Mouse (Mus musculus) neural tube, embryonic 13.5 days (tissue): ENCODE results near the gene Fam136a. TPM values are rescaled to one million over a fixed set of nuclear protein-coding genes. Genes with fewer than 3 reads are reported as not detected.
A peak's percentile ranks its signal among the peaks of the same experiment; 100 is the strongest.
"Not testable (repeated sequence)": the region's sequence is repeated elsewhere in the genome, so short reads cannot be mapped to it uniquely, and the experiment has no call there.

Experiments used
- ATAC-seq: fragments of 200-750 bp; cut with Nextera tagmentation; 2 replicates; pipeline ENCODE4 v1.8.0; 2017; ENCODE audit warnings: low read depth, mild to moderate bottlenecking, moderate TSS enrichment, moderate library complexity
- H3K27ac ChIP-seq: fragments of 300-500 bp; sonication (generic); replicated peaks from 2 replicates; pipeline ENCODE4 v1.5.1; 2015; ENCODE audit warnings: moderate library complexity, mild to moderate bottlenecking, inconsistent platforms
- H3K27me3 ChIP-seq: fragments of 300-500 bp; sonication (generic); 2 replicates; pipeline ENCODE4 v1.6.1; 2015; ENCODE audit warnings: mild to moderate bottlenecking, inconsistent platforms
- H3K36me3 ChIP-seq: fragments of 300-500 bp; sonication (generic); 2 replicates; pipeline ENCODE4 v1.6.1; 2015; ENCODE audit warnings: mild to moderate bottlenecking, inconsistent platforms
- H3K4me1 ChIP-seq: fragments of 300-500 bp; sonication (generic); replicated peaks from 2 replicates; pipeline ENCODE4 v1.6.1; 2015; ENCODE audit warnings: inconsistent platforms
- H3K4me2 ChIP-seq: fragments of 300-500 bp; sonication (generic); 2 replicates; pipeline ENCODE4 v1.6.1; 2015; ENCODE audit warnings: inconsistent platforms, mild to moderate bottlenecking, moderate library complexity
- H3K4me3 ChIP-seq: fragments of 300-500 bp; sonication (generic); 2 replicates; pipeline ENCODE4 v1.5.1; 2015; ENCODE audit warnings: mild to moderate bottlenecking, inconsistent platforms
- H3K9ac ChIP-seq: fragments of 300-500 bp; sonication (generic); 2 replicates; pipeline ENCODE4 v1.6.1; 2015; ENCODE audit warnings: moderate library complexity, mild to moderate bottlenecking, inconsistent platforms
- H3K9me3 ChIP-seq: fragments of 300-500 bp; sonication (generic); 2 replicates; pipeline ENCODE4 v1.6.1; 2016; ENCODE audit warnings: inconsistent platforms
- WGBS: fragments of 180-500 bp; shearing (Covaris S2); methylation state at CpG from one replicate; pipeline ENCODE4 v1.1.7; 2015; 5-methylcytosine and 5-hydroxymethylcytosine counted together
- polyA plus RNA-seq: library from polyadenylated mRNA; unstranded; fragments of >200 nt; fragmentation: Nextera tagmentation; extraction: Ambion mirVana; gene quantifications from 2 replicates; pipeline ENCODE4 v1.2.1, GENCODE M21; 2015

Fam136a gene
- polyA plus RNA-seq, 1 experiment from 2014 or later = 113 TPM

DNA sequence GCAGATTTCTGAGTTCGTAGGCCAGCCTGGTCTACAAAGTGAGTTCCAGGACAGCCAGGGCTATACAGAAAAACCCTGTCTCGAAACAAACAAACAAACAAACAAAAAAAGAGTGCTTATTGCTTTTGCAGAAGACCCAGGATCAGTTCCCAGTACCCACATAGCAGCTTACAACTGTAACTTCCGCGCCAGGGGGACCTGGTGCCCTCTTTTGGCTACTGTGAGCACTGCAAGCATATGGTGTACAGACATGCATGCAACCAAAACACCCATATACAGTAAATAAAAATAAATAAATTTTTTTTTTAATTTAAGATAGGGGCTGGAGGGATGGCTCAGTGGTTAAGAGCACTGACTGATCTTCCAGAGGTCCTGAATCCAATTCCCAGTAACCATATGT lies 29.1 kb upstream of the Fam136a start:
- not testable (repeated sequence) for H3K4me3 ChIP-seq, ATAC-seq, H3K36me3 ChIP-seq, H3K9me3 ChIP-seq, H3K27me3 ChIP-seq, H3K4me2 ChIP-seq, H3K4me1 ChIP-seq, H3K27ac ChIP-seq, H3K9ac ChIP-seq
- 85% methylated on average over 4 of the region's 4 CpGs for WGBS

DNA sequence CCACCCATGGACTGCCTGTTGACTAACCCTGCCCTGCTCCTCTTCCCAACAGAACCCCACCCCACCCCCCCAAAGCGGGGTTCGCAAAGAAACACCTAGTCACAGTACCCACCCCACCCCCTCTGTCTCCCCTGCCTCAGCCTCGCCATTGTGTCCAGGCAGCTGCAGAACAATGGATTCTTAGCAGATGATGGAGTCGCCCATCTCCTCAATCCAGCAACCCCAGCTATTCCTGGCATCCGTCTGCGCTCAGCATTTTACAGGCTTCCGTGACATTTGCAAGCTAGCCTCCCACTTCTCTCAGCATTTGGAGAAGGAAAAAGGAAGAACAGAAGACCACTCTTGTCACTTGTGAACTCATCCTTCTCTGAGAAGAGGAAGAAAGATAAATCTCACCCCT lies 21.8 kb upstream of the Fam136a start:
- Histone ChIP-seq H3K27ac (0 out of 2 replicates have a peak overlapping the region, but pooled peaks have one; percentile 9), H3K4me3 (peak overlapping the region; percentile 8; the same call in 1 of the 2 replicates)
- WGBS = 9% methylated on average over 7 of the region's 7 CpGs

DNA sequence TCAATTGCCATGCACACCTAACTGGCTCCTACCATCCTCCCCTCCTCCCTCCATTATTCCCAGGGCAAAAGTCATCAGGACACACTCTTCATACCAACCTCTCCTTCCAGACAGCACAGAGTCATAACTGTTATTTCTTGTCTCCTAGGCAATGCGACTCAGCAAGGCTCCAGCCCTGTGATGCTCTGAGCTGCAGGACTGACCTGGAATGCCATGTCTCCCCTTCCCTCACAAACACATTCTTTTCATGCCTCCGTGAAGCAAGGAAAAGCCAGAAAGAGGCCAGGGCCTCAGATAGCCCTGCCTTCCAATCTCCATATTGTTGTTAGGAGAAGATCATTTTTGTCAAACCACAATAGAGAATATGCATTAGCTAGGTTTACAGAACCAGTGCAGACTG lies 19.4 kb upstream of the Fam136a start:
- H3K9ac ChIP-seq = no peak overlapping the region
- H3K36me3 ChIP-seq = no peaks in the 10 kb centered on the region
- H3K4me3 ChIP-seq = no peak overlapping the region
- ATAC-seq = no peak
- 76% methylated on average over 2 of the region's 2 CpGs for WGBS
- H3K4me2 ChIP-seq = no peak overlapping the region
- no peaks in the 10 kb centered on the region for H3K9me3 ChIP-seq
- H3K27ac ChIP-seq = no peak overlapping the region
- H3K4me1 ChIP-seq = peaks cover 9% of the 10 kb centered on the region; the same call in 1 of the 2 replicates
- no peaks in the 10 kb centered on the region for H3K27me3 ChIP-seq

More for the DNA sequence above, 21.8 kb upstream of the Fam136a start:
- no peak for ATAC-seq
- Histone ChIP-seq H3K9ac (0 out of 2 replicates have a peak overlapping the region, but pooled peaks have one; percentile 2), H3K4me2 (peak overlapping the region; percentile 40), H3K4me1 (peaks cover 9% of the 10 kb centered on the region; the same call in 1 of the 2 replicates), H3K36me3 (no peaks in the 10 kb centered on the region), H3K9me3 (no peaks in the 10 kb centered on the region), H3K27me3 (no peaks in the 10 kb centered on the region)

DNA sequence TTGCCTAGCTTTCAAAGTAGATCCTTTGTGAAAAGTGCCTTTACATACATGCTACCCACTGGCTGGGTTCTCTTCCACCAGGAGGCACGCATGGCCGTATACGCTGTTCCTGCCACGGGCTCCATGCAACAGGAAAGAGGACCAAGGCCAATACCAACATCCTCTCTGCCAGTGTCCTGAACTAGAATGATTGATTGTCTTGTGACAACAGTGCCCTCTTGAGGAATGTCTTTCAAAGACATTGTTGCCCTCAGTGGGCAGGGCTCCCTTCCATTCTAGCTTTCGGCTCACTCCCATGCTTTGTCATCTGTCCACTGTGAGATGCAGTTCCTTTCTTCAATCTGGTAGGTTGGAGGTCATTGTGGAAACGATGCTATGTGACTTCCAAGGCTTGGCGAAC lies 16.2 kb upstream of the Fam136a start:
- 59% methylated on average over 7 of the region's 7 CpGs for WGBS
- no peaks in the 10 kb centered on the region for H3K36me3 ChIP-seq
- H3K27ac ChIP-seq = no peak overlapping the region
- H3K4me3 ChIP-seq = no peak overlapping the region
- H3K4me1 ChIP-seq = 0 out of 2 replicates have a peak, but pooled peaks cover 1% of the 10 kb centered on the region
- H3K4me2 ChIP-seq = no peak overlapping the region
- H3K9me3 ChIP-seq = no peaks in the 10 kb centered on the region
- ATAC-seq = no peak
- no peaks in the 10 kb centered on the region for H3K27me3 ChIP-seq
- no peak overlapping the region for H3K9ac ChIP-seq

DNA sequence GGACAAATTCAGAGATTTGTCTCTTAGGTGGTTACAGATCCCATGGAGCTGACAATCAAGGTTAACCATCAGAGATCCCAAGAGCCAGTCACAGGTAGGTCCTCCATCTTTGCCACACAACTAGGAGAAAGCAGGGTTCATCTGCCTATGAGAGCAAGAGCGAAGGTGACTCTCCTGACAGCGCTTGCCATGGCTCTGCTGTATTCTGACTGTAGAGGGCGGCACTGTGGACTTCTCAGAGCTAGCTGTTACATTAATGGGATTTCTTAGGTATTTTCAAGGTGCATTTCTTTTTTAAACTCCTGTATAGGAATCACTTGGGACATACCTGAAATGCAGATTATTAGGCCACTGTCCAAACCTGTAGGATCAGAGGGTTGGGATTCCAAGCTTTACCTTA lies 10.5 kb upstream of the Fam136a start:
- Histone ChIP-seq H3K36me3 (no peaks in the 10 kb centered on the region), H3K4me2 (no peak overlapping the region), H3K4me3 (no peak overlapping the region), H3K27ac (no peak overlapping the region), H3K9me3 (no peaks in the 10 kb centered on the region), H3K4me1 (no peaks in the 10 kb centered on the region), H3K9ac (no peak overlapping the region), H3K27me3 (no peaks in the 10 kb centered on the region)
- 55% methylated on average over 3 of the region's 3 CpGs for WGBS
- ATAC-seq = no peak

DNA sequence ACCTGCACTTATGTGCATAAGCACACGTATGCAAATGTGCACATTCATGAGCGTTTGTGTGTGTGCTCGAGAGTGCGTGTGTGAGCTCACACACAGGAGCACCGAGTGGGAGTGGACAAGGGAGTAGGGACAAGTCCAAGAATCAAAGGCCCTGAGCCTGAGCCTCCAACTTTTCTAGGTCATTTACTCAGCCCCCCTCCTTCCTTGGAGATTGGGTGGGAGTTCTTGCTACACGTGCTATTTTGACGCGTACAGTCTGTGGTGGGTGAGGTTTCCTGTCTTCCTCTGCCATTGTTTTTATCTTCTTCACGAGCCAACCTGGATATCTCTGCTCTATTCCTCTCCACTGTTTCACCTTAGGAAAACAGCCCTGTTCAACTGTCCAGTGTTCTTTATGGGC lies 8.5 kb upstream of the Fam136a start:
- Histone ChIP-seq H3K4me1 (no peaks in the 10 kb centered on the region), H3K27me3 (no peaks in the 10 kb centered on the region), H3K9ac (no peak overlapping the region), H3K4me3 (no peak overlapping the region), H3K27ac (no peak overlapping the region), H3K36me3 (no peaks in the 10 kb centered on the region), H3K9me3 (0 out of 2 replicates have a peak, but pooled peaks cover 4% of the 10 kb centered on the region), H3K4me2 (no peak overlapping the region)
- WGBS = 87% methylated on average over 9 of the region's 9 CpGs
- no peak for ATAC-seq

DNA sequence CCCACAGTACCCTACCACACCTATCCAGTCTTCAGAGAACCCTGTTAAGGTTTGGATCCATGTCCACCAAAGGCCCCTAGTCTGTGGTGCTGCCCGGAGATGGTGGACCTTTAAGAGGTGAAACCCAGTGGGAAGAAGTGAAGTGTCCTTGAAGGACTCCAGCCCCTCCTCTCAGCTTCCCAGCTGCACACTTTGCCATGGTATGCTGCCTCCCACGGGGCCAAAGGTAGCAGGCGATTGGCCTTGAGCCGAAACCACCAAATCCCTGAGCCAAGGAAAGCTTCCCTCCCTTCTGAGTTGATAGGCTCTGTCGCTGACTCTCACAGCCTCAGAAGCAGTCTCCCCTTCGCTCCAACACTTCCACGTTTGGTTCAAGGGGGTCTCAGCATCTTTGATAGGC lies 4.8 kb upstream of the Fam136a start:
- no peak for ATAC-seq
- Histone ChIP-seq H3K4me2 (no peak overlapping the region), H3K9ac (no peak overlapping the region), H3K4me3 (no peak overlapping the region), H3K27ac (no peak overlapping the region), H3K36me3 (no peaks in the 10 kb centered on the region), H3K9me3 (0 out of 2 replicates have a peak, but pooled peaks cover 4% of the 10 kb centered on the region), H3K27me3 (no peaks in the 10 kb centered on the region), H3K4me1 (peaks cover 7% of the 10 kb centered on the region; the same call in 1 of the 2 replicates)
- 65% methylated on average over 7 of the region's 7 CpGs for WGBS

DNA sequence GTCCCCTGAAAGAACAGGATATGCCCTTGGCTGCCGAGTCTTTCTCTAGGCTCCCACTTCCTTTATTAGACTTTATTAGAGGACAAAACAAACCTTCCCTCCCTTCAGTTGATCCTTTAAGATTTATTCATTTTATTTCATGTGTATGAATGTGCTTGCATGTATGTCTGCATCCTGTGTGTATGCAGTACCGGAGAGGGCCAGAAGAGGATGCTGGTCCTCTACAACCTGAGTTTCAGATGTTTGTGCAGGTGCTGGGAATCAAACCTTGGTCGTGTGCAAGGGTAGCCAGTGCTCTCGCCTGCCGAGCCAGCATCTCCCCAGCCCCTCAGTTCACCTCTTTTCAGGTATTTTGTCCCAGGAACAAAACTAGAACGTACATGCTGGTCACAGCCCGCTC lies 4.1 kb upstream of the Fam136a start:
- no peak overlapping the region for H3K27ac ChIP-seq
- no peak for ATAC-seq
- no peak overlapping the region for H3K9ac ChIP-seq
- 84% methylated on average over 7 of the region's 7 CpGs for WGBS
- H3K4me2 ChIP-seq = no peak overlapping the region
- H3K27me3 ChIP-seq = no peaks in the 10 kb centered on the region
- no peak overlapping the region for H3K4me3 ChIP-seq
- no peaks in the 10 kb centered on the region for H3K36me3 ChIP-seq
- peaks cover 12% of the 10 kb centered on the region for H3K4me1 ChIP-seq
- 0 out of 2 replicates have a peak, but pooled peaks cover 4% of the 10 kb centered on the region for H3K9me3 ChIP-seq

DNA sequence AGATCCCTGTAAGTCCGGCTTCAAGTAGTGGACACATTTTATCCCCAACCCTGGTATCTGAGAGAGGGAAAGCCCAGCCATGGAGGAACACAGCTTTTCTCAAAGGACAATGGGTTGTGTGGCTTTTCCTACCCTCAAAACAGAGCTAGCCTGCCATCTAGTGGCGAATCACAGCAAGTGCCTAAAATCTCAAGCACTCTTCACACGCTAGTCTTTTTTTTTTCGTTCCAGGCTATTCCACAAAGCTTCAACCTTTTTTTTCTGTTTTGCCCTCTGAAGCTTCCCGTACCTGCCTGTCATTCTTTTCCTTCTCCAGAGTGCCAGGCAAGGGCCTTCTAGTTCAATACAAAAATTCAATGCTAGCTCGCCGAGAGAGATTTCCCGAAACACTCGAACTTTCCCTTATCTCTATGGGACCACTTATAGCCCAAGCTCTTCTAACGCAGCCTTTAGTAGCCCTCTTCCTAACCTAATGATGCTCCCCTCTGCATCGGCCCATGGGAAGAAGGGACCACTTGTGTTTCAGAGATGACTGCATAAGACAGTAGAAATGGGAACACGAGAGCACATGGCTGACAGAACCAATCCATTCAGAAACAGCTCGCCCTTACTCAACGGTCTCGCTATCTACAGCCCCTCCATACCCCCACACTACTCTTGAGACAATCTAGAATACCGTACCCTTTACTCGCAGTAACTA lies 854 bp upstream of the Fam136a start:
- Histone ChIP-seq H3K27me3 (no peaks in the 10 kb centered on the region), H3K9ac (peak overlapping the region; percentile 91), H3K4me3 (peak overlapping the region; percentile 72), H3K4me2 (peak overlapping the region; percentile 86), H3K27ac (peak overlapping the region; percentile 87), H3K36me3 (peaks cover 15% of the 10 kb centered on the region), H3K4me1 (peaks cover 20% of the 10 kb centered on the region), H3K9me3 (0 out of 2 replicates have a peak, but pooled peaks cover 4% of the 10 kb centered on the region)
- ATAC-seq = peak; percentile 68
- WGBS = 3% methylated on average over 17 of the region's 17 CpGs

DNA sequence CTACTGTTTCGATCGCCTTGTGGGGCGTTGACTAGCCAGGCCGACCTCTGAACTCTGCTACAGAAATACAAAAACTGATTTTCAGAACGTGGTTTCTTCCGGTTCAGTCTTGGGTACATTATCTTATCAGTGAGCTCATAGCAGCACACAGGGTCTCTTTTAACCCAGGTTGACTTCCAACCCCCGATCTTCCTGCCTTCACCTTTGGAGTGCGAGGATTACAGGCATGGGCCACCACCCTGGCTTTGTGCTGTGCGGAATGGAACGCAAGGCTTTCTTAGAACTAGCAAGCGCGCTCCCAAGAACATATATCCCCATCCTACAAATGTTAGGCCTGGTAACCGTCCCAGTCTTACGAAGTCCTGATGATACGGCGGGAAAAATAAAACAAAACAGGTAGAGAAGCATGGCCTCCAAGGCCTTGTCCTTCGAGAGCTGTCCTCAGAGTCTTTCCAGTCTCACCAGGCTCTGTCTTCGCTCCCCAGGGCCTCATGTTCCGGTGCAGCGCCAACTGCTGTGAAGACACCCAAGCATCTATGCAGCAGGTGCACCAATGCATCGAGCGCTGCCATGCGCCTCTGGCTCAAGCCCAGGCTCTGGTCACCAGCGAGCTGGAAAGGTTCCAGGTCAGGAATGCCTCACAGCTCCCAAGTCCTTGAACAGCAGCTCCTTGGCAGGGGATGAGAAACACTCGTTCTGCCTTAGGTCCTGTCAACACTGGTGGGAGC lies 843 bp downstream of the Fam136a start:
- H3K9ac ChIP-seq = peak overlapping the region; percentile 91
- 0 out of 2 replicates have a peak, but pooled peaks cover 3% of the 10 kb centered on the region for H3K9me3 ChIP-seq
- H3K27ac ChIP-seq = peak overlapping the region; percentile 84
- H3K36me3 ChIP-seq = peaks cover 15% of the 10 kb centered on the region
- H3K4me2 ChIP-seq = peak overlapping the region; percentile 86
- H3K4me3 ChIP-seq = peak overlapping the region; percentile 72
- H3K4me1 ChIP-seq = peaks cover 27% of the 10 kb centered on the region
- H3K27me3 ChIP-seq = no peaks in the 10 kb centered on the region
- 0 out of 2 replicates have a peak, but pooled peaks have one; percentile 1 for ATAC-seq
- WGBS = 42% methylated on average over 25 of the region's 25 CpGs

DNA sequence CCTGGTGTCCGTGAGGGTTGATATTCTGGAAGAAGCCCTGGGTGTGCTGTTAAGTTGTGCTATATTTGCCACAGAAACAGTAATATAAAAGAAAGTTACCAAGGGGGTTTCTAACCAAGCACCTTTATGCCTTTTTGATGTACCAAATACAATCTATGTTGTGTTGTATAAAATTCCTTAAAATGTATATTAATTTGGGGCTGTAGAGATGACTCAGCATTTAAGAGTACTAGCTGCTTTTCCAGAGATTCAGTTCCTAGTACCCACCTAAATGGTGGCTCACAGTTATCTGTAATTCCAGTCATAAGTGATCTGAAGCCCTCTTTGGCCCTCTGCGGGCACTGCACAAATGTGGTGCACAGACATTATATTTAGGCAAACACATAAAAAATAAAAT lies 1.4 kb downstream of the Fam136a start:
- Histone ChIP-seq H3K4me3 (peak overlapping the region; percentile 72), H3K4me2 (peak overlapping the region; percentile 86), H3K4me1 (peaks cover 27% of the 10 kb centered on the region), H3K36me3 (peaks cover 15% of the 10 kb centered on the region), H3K9me3 (no peaks in the 10 kb centered on the region), H3K27ac (peak overlapping the region; percentile 84; the same call in 1 of the 2 replicates), H3K27me3 (no peaks in the 10 kb centered on the region), H3K9ac (peak overlapping the region; percentile 91)
- 78% methylated on average over 2 of the region's 2 CpGs for WGBS
- ATAC-seq = no peak

DNA sequence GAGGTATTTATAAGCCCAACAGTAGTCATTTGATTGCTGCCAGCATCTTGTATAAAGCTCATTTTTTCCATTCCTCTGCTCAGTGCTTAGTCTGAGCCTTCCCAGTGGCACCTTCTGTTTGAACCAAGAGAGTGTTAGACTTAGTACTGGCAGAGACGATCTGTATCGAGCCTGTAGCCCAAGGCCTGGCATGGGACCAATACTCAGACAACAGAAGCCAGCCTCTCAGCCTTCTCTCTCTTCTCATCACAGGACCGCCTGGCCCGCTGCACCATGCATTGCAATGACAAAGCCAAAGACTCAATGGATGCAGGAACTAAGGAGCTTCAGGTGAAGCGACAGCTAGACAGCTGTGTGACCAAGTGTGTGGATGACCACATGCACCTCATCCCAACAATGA lies 3.0 kb downstream of the Fam136a start:
- 90% methylated on average over 5 of the region's 5 CpGs for WGBS
- Histone ChIP-seq H3K9me3 (no peaks in the 10 kb centered on the region), H3K27ac (no peak overlapping the region), H3K27me3 (no peaks in the 10 kb centered on the region), H3K36me3 (peaks cover 15% of the 10 kb centered on the region), H3K4me1 (peaks cover 43% of the 10 kb centered on the region), H3K4me2 (no peak overlapping the region), H3K4me3 (no peak overlapping the region), H3K9ac (no peak overlapping the region)
- ATAC-seq = no peak
